Mouse (Mus musculus) heart, adult 2 months (tissue): ENCODE measurements at regions not wholly inside any gene's neighbourhood (a gene's known extent, or its start where the extent isn't known, plus 50 kb on each side); places are given as distances from the start of the nearest gene placed in this dataset.

Experiments
- CTCF ChIP-seq: fragments of 200-600 bp; IDR thresholded peaks from 2 replicates; pipeline ENCODE4 v1.8.1; 2022; ENCODE audit warnings: antibody characterized with exemption, mild to moderate bottlenecking, moderate library complexity
- EP300 ChIP-seq: fragments of 200-500 bp; IDR thresholded peaks from 2 replicates; pipeline ENCODE4 v1.6.1; 2011; ENCODE audit warnings: low read depth, low read length, control low read depth; ENCODE audit not compliant: insufficient read depth

DNA sequence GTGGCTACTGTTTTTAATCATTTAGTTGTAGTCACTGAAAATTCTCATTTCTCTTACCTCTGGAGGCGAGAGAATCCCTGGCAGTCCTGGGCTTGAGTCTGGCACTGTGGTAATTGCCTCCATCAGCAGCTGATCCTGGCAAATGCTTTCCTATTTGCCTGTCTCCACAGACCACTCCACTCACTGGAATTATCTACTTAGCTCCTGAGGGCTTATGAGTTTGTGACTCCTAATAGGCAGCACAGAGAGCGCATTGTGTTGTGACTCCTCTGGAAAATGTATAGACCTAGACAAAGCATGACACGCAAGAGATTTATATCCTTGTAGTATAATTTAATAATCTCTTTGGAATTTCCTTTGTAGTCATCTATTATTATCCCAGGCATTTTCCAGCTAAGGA, 343.1 kb upstream of the Tenm3 start:
- no peak for TF ChIP-seq CTCF
- TF ChIP-seq EP300: no peak
